Mouse (Mus musculus) bone marrow macrophage, adult 2 months (primary cell): Measurements from ENCODE around the gene Crb3.

ENCODE experiments used
- CTCF ChIP-seq: IDR thresholded peaks from 2 replicates; pipeline ENCODE4 v1.5.1; 2012; ENCODE audit warnings: low read depth, mild to moderate bottlenecking, low read length, moderate library complexity
- POLR2A ChIP-seq: IDR thresholded peaks from 2 replicates; pipeline ENCODE4 v1.6.1; 2012; ENCODE audit warnings: mild to moderate bottlenecking, low read depth, low read length, borderline replicate concordance

DNA sequence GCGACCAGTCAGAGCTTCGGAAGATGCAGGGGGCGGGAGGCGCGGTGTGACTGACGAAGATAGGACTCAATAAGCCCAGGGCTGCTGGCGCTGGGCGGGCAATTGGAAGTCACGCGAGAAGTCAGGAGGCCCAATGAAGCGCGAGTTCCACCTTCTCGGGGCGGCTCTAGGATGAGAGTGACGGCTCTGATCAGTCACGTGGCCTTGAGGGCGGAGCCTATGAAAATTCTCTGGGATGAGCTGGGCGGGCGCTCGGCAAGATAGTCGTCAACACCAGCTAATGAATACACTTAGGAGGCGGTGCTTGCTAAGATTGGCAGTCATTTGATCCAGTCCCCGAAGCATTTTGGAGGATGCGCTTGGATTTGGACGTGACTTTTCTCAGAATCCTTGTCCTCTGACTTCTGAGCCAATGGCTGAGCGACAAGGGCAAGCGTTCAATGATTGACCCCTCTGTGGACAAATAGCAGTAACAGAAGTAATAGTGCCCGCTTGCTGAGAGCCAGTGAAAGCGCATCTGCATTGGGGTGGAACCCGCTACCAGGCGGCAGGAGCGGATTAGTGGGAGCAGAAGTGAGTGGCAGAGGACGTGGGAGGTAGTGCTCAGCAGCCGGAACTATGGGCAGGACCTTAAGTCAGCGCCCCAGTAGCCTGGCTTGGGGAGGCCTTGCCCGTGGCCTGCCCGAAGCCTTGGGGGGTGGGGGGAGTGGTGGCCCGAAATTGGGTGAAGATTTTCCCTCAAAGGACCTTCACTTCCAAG is 27.1 kb upstream of the Crb3 start:
- TF ChIP-seq CTCF: no peak
- TF ChIP-seq POLR2A: no peak
